Mouse (Mus musculus) kidney, embryonic 16.5 days (tissue): ENCODE results near the gene Plpp3. TPM values are rescaled to one million over a fixed set of nuclear protein-coding genes. Genes with fewer than 3 reads are reported as not detected.

Experiments
- ATAC-seq: fragments of 200-750 bp; cut with Nextera tagmentation; 2 replicates; pipeline ENCODE4 v1.8.0; 2017; ENCODE audit warnings: moderate TSS enrichment; ENCODE audit not compliant: low FRiP score, low TSS enrichment
- H3K27ac ChIP-seq: fragments of 300-500 bp; sonication (generic); 2 replicates; pipeline ENCODE4 v1.5.1; 2014; ENCODE audit warnings: low read length
- H3K27me3 ChIP-seq: fragments of 300-500 bp; sonication (generic); 2 replicates; pipeline ENCODE4 v1.6.1; 2014; ENCODE audit warnings: low read length, control low read depth, mixed read lengths; ENCODE audit not compliant: insufficient read depth
- H3K36me3 ChIP-seq: fragments of 300-500 bp; sonication (generic); 2 replicates; pipeline ENCODE4 v1.6.1; 2014; ENCODE audit warnings: low read length, control low read depth, mixed read lengths; ENCODE audit not compliant: insufficient read depth
- H3K4me1 ChIP-seq: fragments of 300-500 bp; sonication (generic); 2 replicates; pipeline ENCODE4 v1.6.1; 2014; ENCODE audit warnings: low read length, control low read depth, mixed read lengths; ENCODE audit not compliant: insufficient read depth
- H3K4me2 ChIP-seq: fragments of 300-500 bp; sonication (generic); replicated peaks from 2 replicates; pipeline ENCODE4 v1.6.1; 2014; ENCODE audit warnings: low read depth, low read length
- H3K4me3 ChIP-seq: fragments of 300-500 bp; sonication (generic); 2 replicates; pipeline ENCODE4 v1.5.1; 2014; ENCODE audit warnings: mild to moderate bottlenecking, low read length
- H3K9ac ChIP-seq: fragments of 300-500 bp; sonication (generic); replicated peaks from 2 replicates; pipeline ENCODE4 v1.6.1; 2014; ENCODE audit warnings: low read length
- H3K9me3 ChIP-seq: fragments of 300-500 bp; sonication (generic); 2 replicates; pipeline ENCODE4 v1.6.1; 2016; ENCODE audit warnings: low read length, control low read depth
- WGBS: fragments of 180-500 bp; shearing (Covaris S2); extraction: QIAGEN DNeasy Blood & Tissue Kit; methylation state at CpG from one replicate; pipeline ENCODE4 v1.1.7; 2014; 5-methylcytosine and 5-hydroxymethylcytosine counted together
- polyA plus RNA-seq: library from polyadenylated mRNA; unstranded; fragments of >200 nt; fragmentation: Nextera tagmentation; extraction: Ambion mirVana; gene quantifications from 2 replicates; pipeline ENCODE4 v1.2.1, GENCODE M21; 2015

The Plpp3 gene
- polyA plus RNA-seq, 1 experiment from 2014 or later = 76.3 TPM

GRCm38 (mm10) chr4:105221256-105221840 is 64.2 kb downstream of the Plpp3 start:
- no peak overlapping the region for H3K27ac ChIP-seq
- WGBS = 88% methylated on average over 11 of the region's 11 CpGs
- no peaks in the 10 kb centered on the region for H3K27me3 ChIP-seq
- H3K4me1 ChIP-seq = no peaks in the 10 kb centered on the region
- no peak overlapping the region for H3K4me3 ChIP-seq
- no peaks in the 10 kb centered on the region for H3K9me3 ChIP-seq
- H3K9ac ChIP-seq = no peak overlapping the region
- H3K36me3 ChIP-seq = peaks cover 40% of the 10 kb centered on the region
- H3K4me2 ChIP-seq = no peak overlapping the region
- no peak for ATAC-seq

GRCm38 (mm10) chr4:105223101-105223924 is 66.2 kb downstream of the Plpp3 start:
- ATAC-seq = no peak
- no peak overlapping the region for H3K4me3 ChIP-seq
- H3K27me3 ChIP-seq = no peaks in the 10 kb centered on the region
- peaks cover 50% of the 10 kb centered on the region for H3K36me3 ChIP-seq
- H3K9me3 ChIP-seq = no peaks in the 10 kb centered on the region
- H3K4me1 ChIP-seq = no peaks in the 10 kb centered on the region
- H3K9ac ChIP-seq = no peak overlapping the region
- 79% methylated on average over 5 of the region's 5 CpGs for WGBS
- no peak overlapping the region for H3K4me2 ChIP-seq
- peak overlapping the region; percentile 40; the same call in 1 of the 2 replicates for H3K27ac ChIP-seq

- no peak overlapping the region for H3K9ac ChIP-seq
- H3K4me2 ChIP-seq = no peak overlapping the region
- peak; percentile 74 for ATAC-seq
- peaks cover 56% of the 10 kb centered on the region for H3K36me3 ChIP-seq
- H3K4me3 ChIP-seq = no peak overlapping the region
- WGBS = 70% methylated on average over 4 of the region's 4 CpGs
- H3K27me3 ChIP-seq = no peaks in the 10 kb centered on the region
- 0 out of 2 replicates have a peak, but pooled peaks cover 2% of the 10 kb centered on the region for H3K9me3 ChIP-seq
- no peaks in the 10 kb centered on the region for H3K4me1 ChIP-seq
- no peak overlapping the region; the same call in 1 of the 2 replicates for H3K27ac ChIP-seq
Measured at GRCm38 (mm10) chr4:105223925-105224300, 66.8 kb downstream of the Plpp3 start.

GRCm38 (mm10) chr4:105225512-105225911 is 68.4 kb downstream of the Plpp3 start:
- Histone ChIP-seq H3K4me1 (no peaks in the 10 kb centered on the region), H3K4me3 (no peak overlapping the region), H3K36me3 (peaks cover 54% of the 10 kb centered on the region), H3K27ac (no peak overlapping the region), H3K9me3 (0 out of 2 replicates have a peak, but pooled peaks cover 2% of the 10 kb centered on the region), H3K4me2 (no peak overlapping the region), H3K9ac (no peak overlapping the region), H3K27me3 (no peaks in the 10 kb centered on the region)
- ATAC-seq = no peak
- 90% methylated on average over 2 of the region's 2 CpGs for WGBS

GRCm38 (mm10) chr4:105226351-105226750 is 69.2 kb downstream of the Plpp3 start:
- no peak overlapping the region for H3K4me2 ChIP-seq
- no peak for ATAC-seq
- H3K9ac ChIP-seq = no peak overlapping the region
- 0 out of 2 replicates have a peak, but pooled peaks cover 2% of the 10 kb centered on the region for H3K9me3 ChIP-seq
- H3K27ac ChIP-seq = no peak overlapping the region
- no peaks in the 10 kb centered on the region for H3K27me3 ChIP-seq
- no peak overlapping the region for H3K4me3 ChIP-seq
- H3K36me3 ChIP-seq = peaks cover 58% of the 10 kb centered on the region
- WGBS = 82% methylated on average over 6 of the region's 6 CpGs
- H3K4me1 ChIP-seq = no peaks in the 10 kb centered on the region

GRCm38 (mm10) chr4:105230127-105230526 is 73.0 kb downstream of the Plpp3 start:
- H3K4me2 ChIP-seq = no peak overlapping the region
- 87% methylated on average over 8 of the region's 8 CpGs for WGBS
- 0 out of 2 replicates have a peak, but pooled peaks cover 2% of the 10 kb centered on the region for H3K9me3 ChIP-seq
- no peak overlapping the region for H3K4me3 ChIP-seq
- ATAC-seq = no peak; the same call in 1 of the 2 replicates
- no peak overlapping the region for H3K27ac ChIP-seq
- no peak overlapping the region for H3K9ac ChIP-seq
- H3K36me3 ChIP-seq = peaks cover 44% of the 10 kb centered on the region
- no peaks in the 10 kb centered on the region for H3K27me3 ChIP-seq
- no peaks in the 10 kb centered on the region for H3K4me1 ChIP-seq

- H3K4me1 ChIP-seq = peaks cover 6% of the 10 kb centered on the region
- no peak overlapping the region for H3K9ac ChIP-seq
- ATAC-seq = no peak
- H3K36me3 ChIP-seq = no peaks in the 10 kb centered on the region
- H3K27ac ChIP-seq = no peak overlapping the region
- H3K27me3 ChIP-seq = peaks cover 7% of the 10 kb centered on the region; the same call in 1 of the 2 replicates
- H3K9me3 ChIP-seq = no peaks in the 10 kb centered on the region
- H3K4me2 ChIP-seq = no peak overlapping the region
- 86% methylated on average over 7 of the region's 7 CpGs for WGBS
- H3K4me3 ChIP-seq = no peak overlapping the region
Measured at GRCm38 (mm10) chr4:105240233-105240632, 83.1 kb downstream of the Plpp3 start.

GRCm38 (mm10) chr4:105244931-105245330 is 87.8 kb downstream of the Plpp3 start:
- WGBS = 73% methylated on average over 10 of the region's 10 CpGs
- no peak overlapping the region for H3K4me3 ChIP-seq
- no peak for ATAC-seq
- H3K9ac ChIP-seq = peak overlapping the region; percentile 73
- peaks cover 7% of the 10 kb centered on the region; the same call in 1 of the 2 replicates for H3K27me3 ChIP-seq
- no peak overlapping the region for H3K27ac ChIP-seq
- no peaks in the 10 kb centered on the region for H3K36me3 ChIP-seq
- H3K4me1 ChIP-seq = peaks cover 9% of the 10 kb centered on the region
- peak overlapping the region; percentile 65 for H3K4me2 ChIP-seq
- H3K9me3 ChIP-seq = no peaks in the 10 kb centered on the region

GRCm38 (mm10) chr4:105245479-105245944 is 88.4 kb downstream of the Plpp3 start:
- Histone ChIP-seq H3K4me3 (peak overlapping the region; percentile 35), H3K9ac (peak overlapping the region; percentile 73), H3K27me3 (peaks cover 7% of the 10 kb centered on the region; the same call in 1 of the 2 replicates), H3K4me1 (peaks cover 9% of the 10 kb centered on the region), H3K4me2 (peak overlapping the region; percentile 65), H3K36me3 (no peaks in the 10 kb centered on the region), H3K27ac (no peak overlapping the region), H3K9me3 (no peaks in the 10 kb centered on the region)
- peak; percentile 87 for ATAC-seq
- WGBS = 3% methylated on average over 18 of the region's 18 CpGs

- Histone ChIP-seq H3K4me2 (no peak overlapping the region), H3K9ac (no peak overlapping the region), H3K36me3 (no peaks in the 10 kb centered on the region), H3K4me1 (peaks cover 9% of the 10 kb centered on the region), H3K27me3 (peaks cover 7% of the 10 kb centered on the region; the same call in 1 of the 2 replicates), H3K9me3 (no peaks in the 10 kb centered on the region), H3K27ac (no peak overlapping the region), H3K4me3 (no peak overlapping the region)
- WGBS = 77% methylated on average over 7 of the region's 7 CpGs
- no peak for ATAC-seq
Measured at GRCm38 (mm10) chr4:105246331-105246730, 89.2 kb downstream of the Plpp3 start.
